9 mouse cellular contexts compared by ENCODE assay signal in genomic region chr1:185404021-185404420, GRCm38 (mm10). TPM values are rescaled to one million over a fixed set of nuclear protein-coding genes. Genes with fewer than 3 reads are reported as not detected.
DNase-seq lines count a peak whose midpoint lies in the region; ATAC-seq and TF ChIP-seq lines count a peak whose summit lies in the region.
"Had no signal": no experiment of that assay in that cellular context is flagged by ENCODE, and none has a peak within 500 bp of the region (broad histone marks: within the 10 kb centered on the region; RNA-seq: fewer than 3 reads in every experiment).

No protein-coding gene starts in this region.

- H3K36me3 ChIP-seq in midbrain, postnatal 0 days (ENCODE audit: insufficient read depth, low read length) = peaks cover 55% of the 10 kb centered on the region
- peaks cover 94% of the 10 kb centered on the region for H3K36me3 ChIP-seq in midbrain, embryonic 10.5 days
- peaks cover 77% of the 10 kb centered on the region for H3K36me3 ChIP-seq in forebrain, embryonic 13.5 days (ENCODE audit: poor library complexity, severe bottlenecking)

- ATAC-seq in midbrain, postnatal 0 days (ENCODE audit: low FRiP score) = no peak
- no peak for ATAC-seq in forebrain, embryonic 13.5 days

- no peaks in the 10 kb centered on the region for H3K27me3 ChIP-seq in midbrain, postnatal 0 days (ENCODE audit: insufficient read depth, low read length)
- H3K27me3 ChIP-seq in midbrain, embryonic 10.5 days (ENCODE audit: low read depth, poor library complexity, severe bottlenecking) = no peaks in the 10 kb centered on the region
- H3K27me3 ChIP-seq in forebrain, embryonic 13.5 days = no peaks in the 10 kb centered on the region
- H3K27me3 ChIP-seq: midbrain, embryonic 12.5 days had no signal

- 21% methylated on average over 2 of the region's 2 CpGs for WGBS in midbrain, postnatal 0 days
- 43% methylated on average over 2 of the region's 2 CpGs for WGBS in midbrain, embryonic 10.5 days
- WGBS in forebrain, embryonic 13.5 days = 39% methylated on average over 2 of the region's 2 CpGs

- TF ChIP-seq CTCF in gastrocnemius, adult 2 months (IDR thresholded peaks at IDR 0.05) = peak; percentile 73
- TF ChIP-seq CTCF in midbrain, postnatal 0 days (IDR thresholded peaks at IDR 0.05) = peak; percentile 82

- no peak overlapping the region for H3K27ac ChIP-seq in gastrocnemius, adult 2 months
- no peak overlapping the region for H3K27ac ChIP-seq in midbrain, postnatal 0 days (ENCODE audit: low read depth, low read length)
- no peak overlapping the region for H3K27ac ChIP-seq in midbrain, embryonic 10.5 days (replicated peaks)
- H3K27ac ChIP-seq in forebrain, embryonic 13.5 days = no peak overlapping the region
- H3K27ac ChIP-seq: midbrain, embryonic 12.5 days had no signal

- intact Hi-C loops in gastrocnemius, adult 2 months (cut with DNase I) = no loop called here

- H3K4me2 ChIP-seq in midbrain, postnatal 0 days (ENCODE audit: low read depth, low read length, poor library complexity, severe bottlenecking) = no peak overlapping the region
- H3K4me2 ChIP-seq in forebrain, embryonic 13.5 days = no peak overlapping the region
- H3K4me2 ChIP-seq: midbrain, embryonic 12.5 days had no signal

- no peak overlapping the region for H3K4me3 ChIP-seq in gastrocnemius, adult 2 months
- no peak overlapping the region for H3K4me3 ChIP-seq in midbrain, postnatal 0 days (ENCODE audit: low read depth, low read length)
- H3K4me3 ChIP-seq in midbrain, embryonic 10.5 days = no peak overlapping the region
- no peak overlapping the region for H3K4me3 ChIP-seq in forebrain, embryonic 13.5 days
- H3K4me3 ChIP-seq: midbrain, embryonic 12.5 days had no signal

- no peaks in the 10 kb centered on the region for H3K9me3 ChIP-seq in midbrain, postnatal 0 days (ENCODE audit: low read length)
- H3K9me3 ChIP-seq in midbrain, embryonic 10.5 days (replicated peaks) = no peaks in the 10 kb centered on the region
- H3K9me3 ChIP-seq in forebrain, embryonic 13.5 days (replicated peaks) = no peaks in the 10 kb centered on the region
- H3K9me3 ChIP-seq: midbrain, embryonic 12.5 days had no signal

- no peak for DNase-seq in gastrocnemius, adult 2 months
- DNase-seq in gastrocnemius, postnatal 25 days = no peak
- DNase-seq in midbrain, postnatal 0 days (ENCODE audit: low spot score) = peak; percentile 53
- DNase-seq in midbrain, embryonic 10.5 days (ENCODE audit: low spot score) = no peak
- peak; percentile 49 to 65 for DNase-seq in cerebellum, postnatal 10 days
- DNase-seq in lung, postnatal 10 days = peak; percentile 44
- DNase-seq in ovary, adult 18-20 months (ENCODE audit: low spot score) = no peak

- H3K9ac ChIP-seq in midbrain, postnatal 0 days (replicated peaks; ENCODE audit: low read length, poor library complexity, severe bottlenecking) = no peak overlapping the region
- H3K9ac ChIP-seq in forebrain, embryonic 13.5 days = no peak overlapping the region
- H3K9ac ChIP-seq: midbrain, embryonic 12.5 days had no signal

- no peaks in the 10 kb centered on the region for H3K4me1 ChIP-seq in midbrain, postnatal 0 days (ENCODE audit: insufficient read depth, low read length)
- H3K4me1 ChIP-seq in midbrain, embryonic 10.5 days = no peaks in the 10 kb centered on the region
- H3K4me1 ChIP-seq in forebrain, embryonic 13.5 days = no peaks in the 10 kb centered on the region
- H3K4me1 ChIP-seq: midbrain, embryonic 12.5 days had no signal

RNA-seq across cellular contexts. Expression of gene Eprs, which starts 41.2 kb away (rescaled TPM):
- 100 to 1,000 TPM; 134 to 157 TPM for total RNA-seq in gastrocnemius, adult 2 months (2021)
- total RNA-seq in gastrocnemius, postnatal 25 days (2021) = 100 to 1,000 TPM; 147 to 149 TPM
- 71.7 and 94.7 TPM in 2 replicates for total RNA-seq in midbrain, postnatal 0 days (2014; rRNA removed)
- 109 and 119 TPM in 2 replicates for polyA plus RNA-seq in midbrain, postnatal 0 days (2015; fragmentation: Nextera tagmentation; extraction: Ambion mirVana)
- polyA plus RNA-seq in midbrain, embryonic 10.5 days (2016; fragmentation: Nextera tagmentation; extraction: Ambion mirVana) = 152 and 157 TPM in 2 replicates
- polyA plus RNA-seq in forebrain, embryonic 13.5 days (2015; fragmentation: Nextera tagmentation; extraction: Ambion mirVana) = 151 and 159 TPM in 2 replicates

RNA-seq across cellular contexts. Expression of gene Slc30a10, which starts 50.6 kb away (rescaled TPM):
- not detected for total RNA-seq in gastrocnemius, adult 2 months (2021)
- total RNA-seq in gastrocnemius, postnatal 25 days (2021) = not detected
- 19.1 and 21.9 TPM in 2 replicates for total RNA-seq in midbrain, postnatal 0 days (2014; rRNA removed)
- polyA plus RNA-seq in midbrain, postnatal 0 days (2015; fragmentation: Nextera tagmentation; extraction: Ambion mirVana) = 6.6 and 6.8 TPM in 2 replicates
- polyA plus RNA-seq in midbrain, embryonic 10.5 days (2016; fragmentation: Nextera tagmentation; extraction: Ambion mirVana) = 1.3 and 1.4 TPM in 2 replicates
- 8.2 and 10.5 TPM in 2 replicates for polyA plus RNA-seq in forebrain, embryonic 13.5 days (2015; fragmentation: Nextera tagmentation; extraction: Ambion mirVana)

Comparison
In these comparisons a context has a peak if more than half of its experiments do, and no peak if none do; other contexts are left out.
1. DNase-seq: peak in midbrain, postnatal 0 days (single experiment), cerebellum, postnatal 10 days (2 of 2) and lung, postnatal 10 days (single experiment); none in gastrocnemius, adult 2 months (single experiment), gastrocnemius, postnatal 25 days (single experiment), midbrain, embryonic 10.5 days (single experiment) and ovary, adult 18-20 months (single experiment).
2. RNA of gene Slc30a10, which starts 50.6 kb away (total RNA-seq): 19.1 to 21.9 TPM in midbrain, postnatal 0 days; not detected in gastrocnemius, postnatal 25 days and not detected in gastrocnemius, adult 2 months; every median in the first group is over 10 times any median in the second.